Mouse (Mus musculus) spleen, adult 2 months (tissue): ENCODE measurements around the gene Adamtsl3.

Experiments used
- CTCF ChIP-seq: fragments of 200-500 bp; IDR thresholded peaks from 2 replicates; pipeline ENCODE4 v1.5.1; 2011; ENCODE audit warnings: mild to moderate bottlenecking, inconsistent platforms; ENCODE audit not compliant: insufficient read depth, insufficient read length, insufficient replicate concordance; ENCODE audit errors: extremely low read depth
- POLR2A ChIP-seq: fragments of 200-500 bp; IDR thresholded peaks from 2 replicates; pipeline ENCODE4 v1.6.1; 2011; ENCODE audit warnings: low read depth, low read length, inconsistent platforms

DNA sequence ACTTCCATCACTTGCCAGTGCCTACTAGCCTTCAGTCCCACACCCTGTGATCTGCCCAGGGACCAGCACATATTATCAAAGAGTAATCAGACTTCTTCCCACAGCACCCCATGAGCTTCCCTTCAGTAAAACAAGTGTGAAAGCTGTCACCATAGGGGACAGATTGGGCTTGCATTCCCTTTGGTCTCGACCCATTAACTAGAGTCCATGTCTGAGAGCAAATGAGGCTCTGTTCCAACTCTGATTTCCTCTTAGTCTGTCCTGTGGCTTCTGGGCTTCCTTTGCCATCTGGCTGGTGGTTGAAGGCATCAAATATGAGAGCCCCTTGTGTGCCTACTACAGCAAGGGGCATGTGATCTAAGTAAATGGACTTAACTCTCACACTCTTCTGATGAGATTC lies 237.5 kb downstream of the Adamtsl3 start:
- TF ChIP-seq POLR2A (no peak), CTCF (no peak)
